Mouse (Mus musculus) liver, embryonic 14.5 days (tissue): Measurements from ENCODE around the gene Zfp598. TPM values are rescaled to one million over a fixed set of nuclear protein-coding genes. Genes with fewer than 3 reads are reported as not detected.
A peak's percentile ranks its signal among the peaks of the same experiment; 100 is the strongest.
"Not testable (repeated sequence)": the region's sequence is repeated elsewhere in the genome, so short reads cannot be mapped to it uniquely, and the experiment has no call there.

ENCODE experiments used
- ATAC-seq: fragments of 200-750 bp; cut with Nextera tagmentation; 2 replicates; pipeline ENCODE4 v1.8.0; 2017; ENCODE audit warnings: moderate number of reproducible peaks, mild to moderate bottlenecking, moderate library complexity; ENCODE audit not compliant: insufficient read depth
- DNase-seq, 3 experiments: peaks; one replicate each; pipeline ENCODE4 v3.0.0-alpha.2; 2012 to 2013; ENCODE audit warnings: low read depth in 3 of 3, low spot score in 3 of 3
- H3K27ac ChIP-seq: fragments of 300-500 bp; sonication (generic); 2 replicates; pipeline ENCODE4 v1.5.1; 2014; ENCODE audit warnings: moderate library complexity, mild to moderate bottlenecking, control low read depth, inconsistent platforms
- H3K27me3 ChIP-seq: fragments of 300-500 bp; sonication (generic); 2 replicates; pipeline ENCODE4 v1.6.1; 2014; ENCODE audit warnings: mild to moderate bottlenecking, low read length, moderate library complexity; ENCODE audit not compliant: control insufficient read depth, insufficient read depth
- H3K36me3 ChIP-seq: fragments of 300-500 bp; sonication (generic); replicated peaks from 2 replicates; pipeline ENCODE4 v1.6.1; 2014; ENCODE audit warnings: low read depth; ENCODE audit not compliant: control insufficient read depth, insufficient read depth
- H3K4me1 ChIP-seq, 2 experiments: fragments of 200-500 bp in 1 of 2; fragments of 300-500 bp in 1 of 2; sonication (generic) in 1 of 2; replicated peaks; 2 replicates each; pipeline ENCODE4 v1.6.1; 2012 to 2014; ENCODE audit warnings: antibody characterized with exemption in 1 of 2, inconsistent platforms in 1 of 2, low read length in 1 of 2; ENCODE audit not compliant: control insufficient read depth in 2 of 2, insufficient read depth in 2 of 2
- H3K4me2 ChIP-seq: fragments of 300-500 bp; sonication (generic); 2 replicates; pipeline ENCODE4 v1.6.1; 2014; ENCODE audit warnings: low read depth, mild to moderate bottlenecking, control low read depth, moderate library complexity
- H3K4me3 ChIP-seq, 2 experiments: fragments of 200-500 bp in 1 of 2; fragments of 300-500 bp in 1 of 2; sonication (generic) in 1 of 2; 2 replicates each; pipeline ENCODE4 v1.5.1; 2012 to 2014; ENCODE audit warnings: low read depth in 2 of 2, low read length in 2 of 2, mild to moderate bottlenecking in 2 of 2, control low read depth in 1 of 2, inconsistent platforms in 1 of 2, moderate library complexity in 1 of 2; ENCODE audit not compliant: insufficient read depth in 1 of 2
- H3K9ac ChIP-seq: fragments of 300-500 bp; sonication (generic); replicated peaks from 2 replicates; pipeline ENCODE4 v1.6.1; 2014; ENCODE audit warnings: mild to moderate bottlenecking, control low read depth, moderate library complexity
- H3K9me3 ChIP-seq: fragments of 300-500 bp; sonication (generic); 2 replicates; pipeline ENCODE4 v1.6.1; 2016; ENCODE audit warnings: low read length, mixed read lengths; ENCODE audit not compliant: control insufficient read depth
- CTCF ChIP-seq: IDR thresholded peaks from 2 replicates; pipeline ENCODE4 v1.5.1; 2016; ENCODE audit warnings: antibody characterized with exemption, low read depth, control low read depth
- EP300 ChIP-seq: IDR thresholded peaks from 2 replicates; pipeline ENCODE4 v1.6.1; 2016; ENCODE audit warnings: antibody characterized with exemption, low read depth
- WGBS: fragments of 180-500 bp; shearing (Covaris S2); extraction: QIAGEN DNeasy Blood & Tissue Kit; methylation state at CpG from one replicate; pipeline ENCODE4 v1.1.7; 2014; ENCODE audit not compliant: insufficient replicate concordance; 5-methylcytosine and 5-hydroxymethylcytosine counted together
- polyA plus RNA-seq, 2 experiments: library from polyadenylated mRNA; depleted of rRNA in 1 of 2; stranded (reverse) in 1 of 2; unstranded in 1 of 2; fragments of >200 nt; fragmentation: Nextera tagmentation in 1 of 2; extraction: Ambion mirVana in 1 of 2; gene quantifications; 2 replicates each; pipeline versions ENCODE4 v1.2.1 to v1.2.3; 2012 to 2014

The Zfp598 gene
- polyA plus RNA-seq, 2 experiments: 10.7 to 23.8 TPM

GRCm38 (mm10) chr17:24716166-24716682 is 46.7 kb downstream of the Zfp598 start:
- no peak for TF ChIP-seq CTCF
- no peak for TF ChIP-seq EP300
- Histone ChIP-seq H3K4me1 (peaks cover 2 to 6% of the 10 kb centered on the region in 2 experiments), H3K4me3 (no peak overlapping the region), H3K4me2 (no peak overlapping the region), H3K36me3 (peaks cover 5% of the 10 kb centered on the region), H3K9ac (no peak overlapping the region), H3K27ac (no peak overlapping the region), H3K9me3 (no peaks in the 10 kb centered on the region), H3K27me3 (no peaks in the 10 kb centered on the region)
- 89% methylated on average over 15 of the region's 15 CpGs for WGBS
- DNase-seq (no peak), ATAC-seq (no peak)

GRCm38 (mm10) chr17:24717943-24718342 is 48.5 kb downstream of the Zfp598 start, which contains the start of the genes Rnf151 and Rps2:
Gene Rnf151, minus strand, starts transcription at chr17:24718063.
Gene Rps2, plus strand, starts transcription at chr17:24718116.
- WGBS: 64% methylated on average over 4 of the region's 4 CpGs
- Histone ChIP-seq H3K27me3 (no peaks in the 10 kb centered on the region), H3K4me3 (peak within 1 kb of the TSS; percentile 96 to 97), H3K9me3 (no peaks in the 10 kb centered on the region), H3K4me2 (peak within 1 kb of the TSS; percentile 92), H3K9ac (peak within 1 kb of the TSS; percentile 95), H3K36me3 (peaks cover 19% of the 10 kb centered on the region), H3K4me1 (peaks cover 10 to 17% of the 10 kb centered on the region in 2 experiments), H3K27ac (peak within 1 kb of the TSS; percentile 26; the same call in 1 of the 2 replicates)
- no peak for DNase-seq
- TF ChIP-seq EP300: no peak
- no peak for TF ChIP-seq CTCF
- no peak for ATAC-seq

- H3K4me1 ChIP-seq: peaks cover 16 to 22% of the 10 kb centered on the region in 2 experiments
- peak overlapping the region; percentile 96 to 97 for H3K4me3 ChIP-seq
- peak; percentile 30; the same call in 1 of the 2 replicates for TF ChIP-seq CTCF
- not testable (repeated sequence) for H3K27ac ChIP-seq, H3K9me3 ChIP-seq, H3K27me3 ChIP-seq, ATAC-seq, DNase-seq
- H3K4me2 ChIP-seq: peak overlapping the region; percentile 92
- peak overlapping the region; percentile 95 for H3K9ac ChIP-seq
- 30% methylated on average over 5 of the region's 5 CpGs for WGBS
- peaks cover 19% of the 10 kb centered on the region for H3K36me3 ChIP-seq
Observed at GRCm38 (mm10) chr17:24718938-24719337, 49.5 kb downstream of the Zfp598 start.

GRCm38 (mm10) chr17:24719494-24720222 is 50.2 kb downstream of the Zfp598 start:
- TF ChIP-seq EP300 (peak; percentile 54), CTCF (no peak)
- DNase-seq (peak; percentile 96), ATAC-seq (peak; percentile 90)
- WGBS: under 1% methylated on average over 61 of the region's 61 CpGs
- Histone ChIP-seq H3K9ac (peak overlapping the region; percentile 95), H3K9me3 (no peaks in the 10 kb centered on the region), H3K4me3 (peak overlapping the region; percentile 96 to 97), H3K27ac (peak overlapping the region; percentile 70), H3K4me2 (peak overlapping the region; percentile 92), H3K36me3 (peaks cover 19% of the 10 kb centered on the region), H3K4me1 (peaks cover 16 to 23% of the 10 kb centered on the region in 2 experiments), H3K27me3 (no peaks in the 10 kb centered on the region)

GRCm38 (mm10) chr17:24720616-24721015 is 51.1 kb downstream of the Zfp598 start:
- DNase-seq, H3K9me3 ChIP-seq, H3K27me3 ChIP-seq, ATAC-seq: not testable (repeated sequence)
- H3K4me1 ChIP-seq: peaks cover 16 to 23% of the 10 kb centered on the region in 2 experiments
- peak overlapping the region; percentile 96 to 97 for H3K4me3 ChIP-seq
- peaks cover 19% of the 10 kb centered on the region for H3K36me3 ChIP-seq
- WGBS: under 1% methylated on average over 10 of the region's 11 CpGs
- peak overlapping the region; percentile 90 for H3K9ac ChIP-seq
- peak overlapping the region; percentile 64 for H3K27ac ChIP-seq
- H3K4me2 ChIP-seq: peak overlapping the region; percentile 92
